Mouse (Mus musculus) C2C12 (cell line): Measurements from ENCODE around the gene Klhl8.

Experiments
- MAX ChIP-seq: IDR thresholded peaks from one replicate; pipeline ENCODE4 v1.6.1; 2011; ENCODE audit warnings: mild to moderate bottlenecking, control low read depth
- MYOG ChIP-seq: IDR thresholded peaks from one replicate; pipeline ENCODE4 v1.6.1; 2011; ENCODE audit not compliant: control insufficient read depth, insufficient read length; ENCODE audit errors: extremely low read depth

- no peak for TF ChIP-seq MAX
- TF ChIP-seq MYOG = no peak
Measured at GRCm38 (mm10) chr5:103936906-103937589, 26.0 kb upstream of the Klhl8 start.
